Mouse (Mus musculus) hindbrain, embryonic 11.5 days (tissue): ENCODE results near the gene Gm17416. TPM values are rescaled to one million over a fixed set of nuclear protein-coding genes. Genes with fewer than 3 reads are reported as not detected.

Experiments
- ATAC-seq: fragments of 200-750 bp; cut with Nextera tagmentation; 2 replicates; pipeline ENCODE4 v1.8.0; 2017; ENCODE audit warnings: mild to moderate bottlenecking, moderate TSS enrichment, moderate library complexity; ENCODE audit not compliant: low FRiP score
- DNase-seq: peaks from one replicate; pipeline ENCODE4 v3.0.0-alpha.2; 2015; ENCODE audit warnings: low spot score
- H3K27ac ChIP-seq: fragments of 300-500 bp; sonication (generic); 2 replicates; pipeline ENCODE4 v1.5.1; 2014; ENCODE audit warnings: mild to moderate bottlenecking, low read depth, low read length
- H3K27me3 ChIP-seq: fragments of 300-500 bp; sonication (generic); 2 replicates; pipeline ENCODE4 v1.6.1; 2014; ENCODE audit warnings: mild to moderate bottlenecking, low read length, moderate library complexity, mixed read lengths; ENCODE audit not compliant: control insufficient read depth, insufficient read depth
- H3K36me3 ChIP-seq: fragments of 300-500 bp; sonication (generic); 2 replicates; pipeline ENCODE4 v1.6.1; 2014; ENCODE audit warnings: mild to moderate bottlenecking, low read length, moderate library complexity, mixed read lengths; ENCODE audit not compliant: control insufficient read depth, insufficient read depth
- H3K4me1 ChIP-seq: fragments of 300-500 bp; sonication (generic); replicated peaks from 2 replicates; pipeline ENCODE4 v1.6.1; 2014; ENCODE audit warnings: low read length, mixed read lengths; ENCODE audit not compliant: control insufficient read depth, insufficient read depth
- H3K4me2 ChIP-seq: fragments of 300-500 bp; sonication (generic); replicated peaks from 2 replicates; pipeline ENCODE4 v1.6.1; 2014; ENCODE audit warnings: mild to moderate bottlenecking, low read depth, low read length
- H3K4me3 ChIP-seq: fragments of 300-500 bp; sonication (generic); 2 replicates; pipeline ENCODE4 v1.5.1; 2014; ENCODE audit warnings: low read depth, low read length
- H3K9ac ChIP-seq: fragments of 300-500 bp; sonication (generic); 2 replicates; pipeline ENCODE4 v1.6.1; 2014; ENCODE audit warnings: low read depth, low read length
- H3K9me3 ChIP-seq: fragments of 300-500 bp; sonication (generic); 2 replicates; pipeline ENCODE4 v1.6.1; 2016; ENCODE audit warnings: low read length; ENCODE audit not compliant: control insufficient read depth
- WGBS: fragments of 180-500 bp; shearing (Covaris S2); extraction: QIAGEN DNeasy Blood & Tissue Kit; methylation state at CpG from one replicate; pipeline ENCODE4 v1.1.7; 2014; 5-methylcytosine and 5-hydroxymethylcytosine counted together
- polyA plus RNA-seq: library from polyadenylated mRNA; unstranded; fragments of >200 nt; fragmentation: Nextera tagmentation; extraction: Ambion mirVana; gene quantifications from 2 replicates; pipeline ENCODE4 v1.2.1, GENCODE M21; 2014

The Gm17416 gene
- polyA plus RNA-seq, 1 experiment from 2014 or later, result not detected

GRCm38 (mm10) chr2:152569881-152570280, 743 bp downstream of the Gm17416 start:
- H3K9ac ChIP-seq, result no peak overlapping the region
- no peaks in the 10 kb centered on the region for H3K27me3 ChIP-seq
- H3K4me2 ChIP-seq, result no peak overlapping the region
- no peak for ATAC-seq
- no peak overlapping the region for H3K27ac ChIP-seq
- H3K4me3 ChIP-seq, result no peak overlapping the region
- H3K4me1 ChIP-seq, result no peaks in the 10 kb centered on the region
- WGBS, result 86% methylated on average over 4 of the region's 4 CpGs
- DNase-seq, result no peak
- H3K36me3 ChIP-seq, result no peaks in the 10 kb centered on the region
- H3K9me3 ChIP-seq, result no peaks in the 10 kb centered on the region

DNA sequence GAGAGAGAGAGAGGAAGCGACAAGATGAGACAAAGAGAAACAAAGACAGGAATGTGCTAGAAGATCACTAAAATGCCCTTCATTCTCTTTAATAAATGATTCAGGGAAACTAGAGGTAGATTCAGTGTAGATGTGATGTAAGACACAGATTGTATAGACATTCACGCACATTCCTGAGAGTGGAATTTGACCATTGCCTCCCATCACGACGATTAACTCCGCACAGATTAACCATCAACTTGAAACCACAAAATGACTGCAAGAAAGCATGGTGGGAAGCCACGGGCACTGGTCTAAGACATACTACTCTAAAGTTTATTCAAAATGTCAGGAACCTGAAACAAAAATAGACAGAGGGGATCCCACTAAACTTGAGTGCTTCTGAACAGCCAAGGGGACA, 1.2 kb downstream of the Gm17416 start:
- ATAC-seq (no peak), DNase-seq (no peak)
- H3K4me2 ChIP-seq, result no peak overlapping the region
- WGBS, result 84% methylated on average over 6 of the region's 6 CpGs
- no peaks in the 10 kb centered on the region for H3K36me3 ChIP-seq
- H3K9ac ChIP-seq, result no peak overlapping the region
- H3K4me1 ChIP-seq, result no peaks in the 10 kb centered on the region
- H3K27me3 ChIP-seq, result no peaks in the 10 kb centered on the region
- no peaks in the 10 kb centered on the region for H3K9me3 ChIP-seq
- H3K27ac ChIP-seq, result no peak overlapping the region
- H3K4me3 ChIP-seq, result no peak overlapping the region

DNA sequence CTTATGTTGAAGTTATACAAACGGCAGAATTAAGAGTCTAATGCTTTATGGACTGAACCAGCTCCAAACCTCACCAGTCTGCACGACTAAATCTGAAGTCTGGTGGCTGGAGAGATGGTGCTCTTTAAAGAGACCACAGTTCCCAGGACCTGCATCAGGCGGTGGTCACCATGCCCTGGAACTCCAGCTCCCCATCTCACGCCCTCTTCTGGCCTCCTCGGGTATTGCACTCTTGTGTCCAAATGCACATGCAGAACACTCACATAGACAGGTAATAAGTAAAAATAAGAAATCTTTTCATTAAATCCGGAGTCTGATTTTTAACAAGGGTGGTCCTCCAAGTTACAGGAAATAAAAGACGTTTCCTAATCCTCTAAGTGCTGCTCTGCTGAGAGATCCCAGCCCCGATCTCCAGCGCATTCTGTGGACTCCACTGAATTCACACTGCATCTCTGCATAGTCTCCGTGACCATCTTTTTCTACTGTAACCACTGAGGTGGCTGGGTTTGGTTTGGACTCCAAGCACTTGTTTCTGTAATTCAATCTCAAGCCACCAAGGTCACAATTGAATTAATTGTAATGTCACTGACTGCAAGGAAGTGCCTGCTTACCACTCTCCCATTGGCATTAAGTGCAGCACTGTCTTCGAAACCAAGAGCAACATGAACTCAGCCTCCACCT, 3.1 kb downstream of the Gm17416 start, which contains the start of gene Defb21:
TSS of gene Defb21 (plus strand) at position 631 of the 681 bp plus-strand sequence.
- ATAC-seq, result no peak
- 66% methylated on average over 11 of the region's 11 CpGs for WGBS
- Histone ChIP-seq H3K27me3 (no peaks in the 10 kb centered on the region), H3K9ac (no peak within 1 kb of the TSS), H3K4me2 (no peak within 1 kb of the TSS), H3K9me3 (no peaks in the 10 kb centered on the region), H3K4me1 (no peaks in the 10 kb centered on the region), H3K36me3 (no peaks in the 10 kb centered on the region), H3K4me3 (no peak within 1 kb of the TSS), H3K27ac (no peak within 1 kb of the TSS)
- DNase-seq, result peak; percentile 10

- 87% methylated on average over 8 of the region's 8 CpGs for WGBS
- Histone ChIP-seq H3K4me3 (no peak overlapping the region), H3K4me2 (no peak overlapping the region), H3K9ac (no peak overlapping the region), H3K27ac (no peak overlapping the region), H3K9me3 (no peaks in the 10 kb centered on the region), H3K4me1 (no peaks in the 10 kb centered on the region), H3K36me3 (no peaks in the 10 kb centered on the region), H3K27me3 (no peaks in the 10 kb centered on the region)
- DNase-seq (no peak), ATAC-seq (no peak)
Measured at GRCm38 (mm10) chr2:152573484-152573883, 4.3 kb downstream of the Gm17416 start.

GRCm38 (mm10) chr2:152580107-152580506, 11.0 kb downstream of the Gm17416 start, which contains the start of gene Defb19:
Defb19 (minus strand) TSS chr2:152580312.
- H3K27me3 ChIP-seq, result no peaks in the 10 kb centered on the region
- no peaks in the 10 kb centered on the region for H3K9me3 ChIP-seq
- H3K27ac ChIP-seq, result no peak within 1 kb of the TSS
- no peak within 1 kb of the TSS for H3K9ac ChIP-seq
- H3K36me3 ChIP-seq, result no peaks in the 10 kb centered on the region
- no peaks in the 10 kb centered on the region for H3K4me1 ChIP-seq
- no peak within 1 kb of the TSS for H3K4me3 ChIP-seq
- H3K4me2 ChIP-seq, result no peak within 1 kb of the TSS
- 79% methylated on average over 7 of the region's 7 CpGs for WGBS
- ATAC-seq (no peak), DNase-seq (no peak)

- Histone ChIP-seq H3K27me3 (no peaks in the 10 kb centered on the region), H3K27ac (no peak overlapping the region), H3K9ac (no peak overlapping the region), H3K4me2 (no peak overlapping the region), H3K4me3 (no peak overlapping the region), H3K9me3 (no peaks in the 10 kb centered on the region), H3K36me3 (no peaks in the 10 kb centered on the region), H3K4me1 (no peaks in the 10 kb centered on the region; the same call in 1 of the 2 replicates)
- ATAC-seq (no peak), DNase-seq (no peak)
- WGBS, result 90% methylated on average over 11 of the region's 11 CpGs
Measured at GRCm38 (mm10) chr2:152580612-152581011, 11.5 kb downstream of the Gm17416 start.

DNA sequence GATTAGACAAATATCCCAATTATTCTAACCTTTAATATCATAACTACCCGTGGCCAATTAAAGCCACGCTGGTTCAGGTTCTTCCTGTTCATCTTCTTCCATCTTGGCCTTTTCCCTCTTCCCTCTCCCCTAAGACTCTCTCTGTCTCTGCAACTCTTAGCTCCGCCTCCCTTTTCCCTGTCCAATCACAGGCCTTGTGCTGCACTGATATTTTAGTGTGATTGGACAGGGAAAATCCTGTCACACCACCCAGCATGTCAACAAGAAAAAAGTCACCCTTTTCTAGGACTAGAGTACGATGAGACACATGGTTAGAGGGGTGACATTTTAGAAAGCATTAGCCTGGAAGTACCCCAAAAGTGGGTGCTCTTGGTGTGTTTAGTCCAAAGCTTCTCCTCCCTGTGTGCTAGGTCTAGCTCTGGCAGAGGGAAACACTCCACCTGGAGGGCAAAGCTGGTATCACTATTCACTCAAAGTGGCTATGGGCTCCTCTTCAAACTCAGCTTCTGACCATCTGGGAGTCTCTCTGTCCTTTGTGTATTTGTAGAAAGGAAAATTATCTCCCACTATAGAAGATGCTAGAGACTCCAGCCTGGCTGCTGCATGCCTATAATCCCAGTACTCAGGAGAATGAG, 17.9 kb downstream of the Gm17416 start:
- H3K27ac ChIP-seq, result no peak overlapping the region
- no peak for ATAC-seq
- no peaks in the 10 kb centered on the region for H3K27me3 ChIP-seq
- peak; percentile 22 for DNase-seq
- H3K4me1 ChIP-seq, result no peaks in the 10 kb centered on the region; the same call in 1 of the 2 replicates
- H3K9me3 ChIP-seq, result no peaks in the 10 kb centered on the region
- H3K4me3 ChIP-seq, result no peak overlapping the region
- no peak overlapping the region for H3K4me2 ChIP-seq
- WGBS, result 82% methylated on average over 4 of the region's 4 CpGs
- H3K36me3 ChIP-seq, result no peaks in the 10 kb centered on the region
- H3K9ac ChIP-seq, result no peak overlapping the region

GRCm38 (mm10) chr2:152588450-152588849, 19.3 kb downstream of the Gm17416 start:
- Histone ChIP-seq H3K4me2 (no peak overlapping the region), H3K36me3 (no peaks in the 10 kb centered on the region), H3K4me1 (no peaks in the 10 kb centered on the region; the same call in 1 of the 2 replicates), H3K9ac (no peak overlapping the region), H3K9me3 (no peaks in the 10 kb centered on the region), H3K27me3 (no peaks in the 10 kb centered on the region), H3K4me3 (no peak overlapping the region), H3K27ac (no peak overlapping the region)
- DNase-seq (no peak), ATAC-seq (no peak)
- WGBS, result 54% methylated on average over 2 of the region's 2 CpGs

- H3K27me3 ChIP-seq, result no peaks in the 10 kb centered on the region
- H3K27ac ChIP-seq, result no peak overlapping the region
- no peak for DNase-seq
- no peak overlapping the region for H3K4me3 ChIP-seq
- 57% methylated on average over 6 of the region's 6 CpGs for WGBS
- no peak overlapping the region for H3K9ac ChIP-seq
- H3K9me3 ChIP-seq, result no peaks in the 10 kb centered on the region
- H3K4me2 ChIP-seq, result no peak overlapping the region
- no peak for ATAC-seq
- no peaks in the 10 kb centered on the region for H3K36me3 ChIP-seq
- no peaks in the 10 kb centered on the region; the same call in 1 of the 2 replicates for H3K4me1 ChIP-seq
Measured at GRCm38 (mm10) chr2:152589021-152589420, 19.9 kb downstream of the Gm17416 start.
